Mouse (Mus musculus) embryo, embryonic 9.5 days (tissue): Measurements from ENCODE around the gene Itpka.
A peak's percentile ranks its signal among the peaks of the same experiment; 100 is the strongest.

ENCODE experiments used
- DNase-seq: peaks from one replicate; pipeline ENCODE4 v3.0.0-alpha.2; 2017; ENCODE audit errors: extremely low spot score

Itpka gene

DNA sequence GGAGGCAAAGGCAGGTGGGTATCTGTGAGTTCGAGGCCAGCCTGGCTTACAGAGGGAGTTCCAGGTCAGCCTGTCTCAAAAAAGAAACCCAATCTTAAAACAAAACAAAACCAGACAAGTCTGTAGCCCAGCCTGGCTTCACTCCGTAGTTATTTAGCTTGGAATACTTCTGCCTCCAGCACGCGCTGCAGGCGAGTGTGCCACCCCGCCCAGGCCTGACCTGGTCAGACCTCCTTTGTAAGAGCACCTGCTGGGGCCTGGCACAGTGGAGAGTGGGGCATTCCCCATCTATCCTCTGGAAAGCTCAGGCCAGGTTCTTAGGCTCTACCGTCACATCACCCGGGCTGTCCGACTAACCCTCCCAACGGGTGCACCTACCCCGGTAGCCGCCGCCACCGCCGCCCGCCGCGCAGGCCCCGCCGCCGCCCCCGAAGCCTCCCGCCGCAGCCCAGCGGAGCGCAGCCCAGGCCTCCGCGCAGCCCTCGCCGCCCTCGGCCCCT is 15.5 kb downstream of the Itpka start:
- DNase-seq = peak; percentile 28

DNA sequence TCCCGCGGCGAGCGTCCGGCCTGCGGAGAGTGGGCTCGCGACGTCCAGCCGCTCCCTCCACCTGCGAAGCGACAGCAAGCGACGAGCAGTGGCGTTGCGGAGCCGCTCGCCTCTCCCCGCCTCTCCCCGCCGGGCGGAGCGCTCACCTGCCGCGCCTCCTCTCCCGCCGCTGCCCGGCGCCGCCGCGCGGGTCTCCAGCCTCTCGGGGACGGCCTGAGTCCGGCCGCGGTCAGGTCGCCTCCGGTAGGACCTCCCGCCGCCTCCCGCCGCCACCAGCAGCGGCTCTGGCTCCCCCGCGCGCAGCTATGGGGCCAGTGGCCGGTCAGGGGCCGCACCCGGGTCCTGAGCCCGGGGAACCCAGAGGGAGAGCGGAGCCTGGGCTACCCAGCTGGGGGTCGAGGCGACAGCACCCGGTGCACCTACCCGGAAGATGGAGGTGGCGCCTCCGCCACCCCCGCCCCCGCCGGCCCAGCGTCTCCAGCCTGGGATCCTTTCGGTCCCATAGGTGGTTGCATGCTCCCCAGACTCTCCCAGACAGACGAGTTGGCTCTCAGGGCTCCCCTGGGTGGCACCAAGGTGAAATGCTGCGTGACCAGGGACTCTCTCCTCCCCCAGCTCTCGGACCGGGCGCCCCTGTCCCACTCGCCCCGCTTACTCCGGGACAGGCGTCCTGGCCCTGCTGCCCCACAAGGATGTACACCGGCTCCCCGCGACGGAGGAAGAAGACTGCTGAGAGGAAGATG is 16.1 kb downstream of the Itpka start:
- peak; percentile 33 for DNase-seq

DNA sequence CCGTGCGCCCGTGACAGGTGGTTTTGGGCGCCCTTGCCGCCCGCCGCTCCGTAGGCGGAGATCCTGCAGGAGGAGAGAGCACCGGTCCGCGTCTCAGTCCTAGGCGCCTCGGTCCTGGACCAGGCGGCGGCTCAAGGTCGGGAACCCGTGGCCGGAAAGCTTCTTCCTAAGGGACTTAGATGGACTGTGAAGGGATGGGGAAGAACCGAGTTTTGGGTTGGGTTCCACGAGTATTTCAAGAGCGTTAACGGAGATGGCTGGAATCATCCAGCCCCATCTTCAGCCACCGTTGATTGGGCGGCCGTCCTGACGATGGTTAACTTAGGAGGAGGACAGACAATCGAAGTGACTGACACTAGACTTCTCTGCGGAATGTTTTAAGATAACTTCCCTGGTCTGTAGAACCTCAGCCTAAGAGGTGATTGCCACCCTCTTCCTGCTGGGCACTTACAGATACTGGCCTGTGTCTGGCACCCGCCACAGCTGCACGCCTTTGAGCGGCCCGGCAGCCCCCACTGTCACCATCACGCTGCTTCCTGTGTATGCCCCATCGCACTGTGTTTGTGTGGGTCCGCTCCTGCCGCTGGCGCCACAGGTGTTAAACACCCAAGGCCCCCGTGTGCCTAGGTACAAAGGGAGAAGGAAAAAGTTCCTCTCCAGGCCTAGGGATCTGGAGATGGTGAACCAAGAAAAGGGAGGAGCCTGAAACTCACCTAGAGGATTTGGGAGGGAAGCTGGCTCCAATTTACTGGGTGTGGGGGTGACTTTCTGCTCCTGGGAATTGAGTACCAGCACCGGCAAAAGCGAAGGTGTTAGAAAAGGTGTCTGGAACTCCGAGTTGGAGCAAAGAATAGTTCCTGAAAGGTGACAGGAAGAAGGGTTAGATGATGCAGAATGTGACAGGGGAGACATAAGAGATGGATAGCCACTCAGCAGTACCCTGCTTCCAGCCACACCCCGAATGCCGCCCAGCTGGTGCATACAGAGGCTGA is 17.0 kb downstream of the Itpka start:
- DNase-seq = no peak

DNA sequence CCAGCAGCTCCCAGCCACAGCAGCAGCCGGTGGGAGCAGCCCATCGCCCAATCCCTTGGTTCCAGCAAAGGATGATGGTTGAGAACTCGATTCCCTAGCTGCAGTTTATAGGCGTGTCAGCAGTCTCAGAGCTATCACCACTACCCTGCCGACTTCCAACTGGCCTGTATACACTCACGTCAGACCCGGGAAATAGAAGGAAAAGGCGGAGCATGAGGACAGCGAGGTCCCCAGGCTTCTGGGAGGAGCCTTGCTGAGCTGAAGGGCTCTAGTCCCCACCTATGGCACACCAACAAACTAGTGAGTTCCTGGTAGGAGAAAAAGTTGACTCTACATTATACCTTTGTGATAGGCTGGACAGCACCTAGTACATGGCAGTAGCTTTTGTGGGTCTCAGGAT is 18.1 kb downstream of the Itpka start, which contains the start of gene Ltk:
Gene Ltk (minus strand): TSS at position 181 of the 400 bp plus-strand sequence.
- DNase-seq = no peak

DNA sequence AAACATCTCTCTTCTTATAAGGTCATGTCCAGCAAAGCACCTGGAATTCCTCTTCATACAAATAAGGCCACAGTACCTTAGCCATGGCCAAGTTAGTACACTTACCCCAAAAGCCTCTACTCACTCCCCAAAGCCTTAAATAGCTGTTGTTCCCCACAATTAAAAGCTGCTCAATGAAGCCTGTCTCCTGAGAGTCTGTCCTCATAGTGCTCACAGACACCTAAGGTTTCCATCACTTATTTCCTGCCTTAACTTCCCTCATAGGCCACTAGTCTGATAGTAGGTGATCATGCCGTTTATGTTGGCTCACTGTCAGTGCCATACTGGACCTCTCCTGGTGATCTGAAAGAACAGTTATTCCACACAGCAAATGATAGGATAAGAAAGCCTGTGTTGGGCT is 20.1 kb downstream of the Itpka start:
- DNase-seq = no peak

DNA sequence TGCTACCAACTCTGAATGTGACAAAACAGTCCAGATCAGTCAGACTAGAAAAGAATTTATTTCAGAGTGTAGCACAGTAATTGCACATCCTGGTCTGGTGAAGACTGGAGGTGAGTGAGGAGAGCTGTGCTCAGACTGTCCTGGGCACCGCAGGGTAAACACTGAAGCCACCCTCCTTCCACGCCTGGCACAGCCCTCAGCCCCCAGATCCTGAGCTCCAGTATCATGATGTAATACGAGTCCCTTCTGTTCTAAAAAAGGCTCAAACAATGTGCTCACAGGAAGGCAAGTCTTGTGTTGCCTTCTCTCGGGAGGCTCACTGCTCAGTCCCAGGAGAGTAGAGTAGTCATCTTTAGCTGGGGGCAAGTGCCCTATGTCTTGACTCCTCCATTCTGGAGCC is 21.8 kb downstream of the Itpka start:
- DNase-seq = no peak

DNA sequence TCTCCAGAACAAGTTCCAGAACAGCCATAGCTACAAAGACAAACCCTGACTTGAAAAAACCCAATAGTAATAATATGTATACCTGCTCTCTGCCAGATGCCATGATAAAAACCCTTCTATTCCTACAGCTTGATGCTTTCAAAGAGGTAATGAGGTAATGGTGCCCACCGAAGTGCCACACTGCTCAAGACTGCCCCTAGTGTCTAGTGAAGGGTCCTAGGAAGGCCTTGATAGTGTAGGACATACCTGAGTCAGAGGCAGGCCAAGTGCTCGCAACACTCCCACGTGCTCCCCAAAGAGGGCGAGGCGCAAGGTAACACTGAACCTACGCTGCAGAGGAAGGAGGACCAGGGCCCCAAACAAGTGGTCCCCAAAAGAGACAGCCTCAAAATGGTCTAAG is 25.1 kb downstream of the Itpka start:
- DNase-seq = no peak

DNA sequence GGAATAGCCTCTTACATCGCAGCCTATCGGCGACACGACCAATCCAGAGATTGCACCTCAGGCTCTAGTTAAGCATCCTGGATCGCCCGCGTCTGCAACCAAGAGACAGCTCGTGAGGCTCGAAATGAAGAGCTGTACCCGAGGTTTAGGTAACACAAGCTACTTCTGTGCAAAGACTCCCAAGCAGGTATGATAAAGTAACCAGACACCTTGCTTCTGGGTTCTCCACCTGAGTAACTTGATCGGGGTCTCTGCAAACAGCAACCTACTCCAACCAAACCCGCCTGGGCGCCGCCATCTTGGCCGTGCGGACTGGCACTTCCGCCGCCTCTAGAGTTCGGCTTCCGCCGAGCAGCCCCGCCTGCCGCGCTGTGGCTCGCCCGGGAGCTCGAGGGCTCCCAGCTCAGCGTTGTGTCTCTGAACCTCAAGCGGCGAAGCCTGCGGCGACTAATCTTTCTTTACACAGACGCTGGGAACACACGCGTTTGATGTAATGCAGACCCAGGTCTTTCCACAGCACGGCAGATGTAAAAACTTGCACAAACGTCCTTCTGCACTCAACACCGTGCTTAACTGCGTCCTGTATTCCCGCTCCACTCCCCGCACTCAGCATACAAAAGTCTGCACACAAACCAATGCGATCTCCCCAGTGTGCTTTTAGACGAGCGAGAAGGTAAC is 45.2 kb downstream of the Itpka start, which contains the start of gene Rpap1:
Gene Rpap1 (minus strand): TSS at position 332 of the 678 bp plus-strand sequence.
- DNase-seq = peak; percentile 90

DNA sequence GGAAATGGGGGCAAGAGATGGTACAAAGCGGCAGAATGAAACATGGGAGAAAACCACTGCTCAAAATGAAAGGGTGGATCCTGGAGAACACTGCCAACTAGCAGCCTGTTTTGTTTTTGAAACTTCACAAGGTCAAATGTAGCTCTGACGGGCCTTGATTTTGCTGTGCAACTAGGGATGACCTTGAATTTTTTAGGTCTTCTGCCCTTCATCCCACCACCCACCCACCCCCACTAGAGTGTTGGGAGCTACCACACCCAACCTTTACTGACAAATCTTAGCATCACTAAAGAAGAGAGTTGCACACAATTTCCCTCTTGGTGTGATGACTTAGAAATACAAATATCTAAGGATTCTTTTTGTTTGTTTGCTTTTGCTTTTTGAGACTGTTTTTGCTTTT is 47.9 kb downstream of the Itpka start:
- DNase-seq = no peak

DNA sequence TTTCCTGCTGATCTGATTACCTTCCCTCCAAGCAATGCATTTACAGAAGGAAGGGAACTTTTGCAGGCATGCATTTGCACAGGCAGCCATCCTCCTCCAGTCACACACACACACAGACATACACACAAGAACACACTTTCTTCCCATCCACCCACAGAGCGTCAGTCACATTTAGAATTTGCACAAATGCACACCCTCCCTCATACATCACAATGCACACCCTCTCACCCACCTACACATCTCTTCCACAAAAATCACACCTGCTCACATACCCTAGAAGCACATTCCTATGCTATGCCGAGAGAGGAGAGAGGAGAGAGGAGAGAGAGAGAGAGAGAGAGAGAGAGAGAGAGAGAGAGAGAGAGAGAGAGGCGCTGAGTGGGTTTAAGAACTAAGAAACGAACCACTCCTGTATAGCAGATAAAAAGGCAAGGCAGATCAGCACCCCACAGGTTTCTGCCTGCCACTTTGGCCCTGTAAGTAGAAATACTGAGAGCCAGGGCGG is 55.2 kb downstream of the Itpka start, which contains the start of gene Tyro3:
Gene Tyro3 (plus strand): TSS at position 455 of the 505 bp plus-strand sequence.
- DNase-seq = no peak

DNA sequence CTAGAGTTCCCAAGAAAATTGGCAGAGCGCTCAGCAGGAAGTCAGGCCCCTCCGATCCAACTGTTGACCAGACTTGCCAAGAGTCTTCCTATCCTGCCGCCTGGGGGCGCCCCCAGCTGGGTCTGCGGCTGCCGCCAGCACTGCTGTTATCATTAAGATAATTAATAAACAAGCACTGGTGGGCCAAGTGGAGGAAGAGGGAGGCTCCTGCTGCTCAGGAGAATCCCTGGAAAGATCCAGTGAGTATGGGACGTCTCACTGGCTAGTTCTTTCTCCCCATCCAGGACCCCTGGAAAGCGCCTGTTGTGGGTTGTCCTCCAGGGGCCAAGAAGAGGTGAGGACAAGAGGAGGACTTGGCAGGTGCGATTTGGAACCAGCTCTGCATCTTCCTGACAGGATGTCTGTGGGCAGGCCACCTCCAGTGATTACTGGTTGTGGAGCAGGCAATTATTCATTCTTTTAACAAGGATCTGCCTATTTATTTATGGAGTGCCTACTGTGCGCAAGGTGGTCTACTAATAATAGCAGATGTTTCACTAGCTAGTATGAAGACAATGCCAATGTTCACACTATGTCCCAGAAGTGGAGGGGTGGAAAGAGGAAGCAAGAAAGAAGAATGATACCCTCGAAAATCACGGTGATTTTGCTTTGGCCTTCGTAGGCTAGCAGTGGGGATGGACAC is 56.2 kb downstream of the Itpka start:
- DNase-seq = peak; percentile 55

DNA sequence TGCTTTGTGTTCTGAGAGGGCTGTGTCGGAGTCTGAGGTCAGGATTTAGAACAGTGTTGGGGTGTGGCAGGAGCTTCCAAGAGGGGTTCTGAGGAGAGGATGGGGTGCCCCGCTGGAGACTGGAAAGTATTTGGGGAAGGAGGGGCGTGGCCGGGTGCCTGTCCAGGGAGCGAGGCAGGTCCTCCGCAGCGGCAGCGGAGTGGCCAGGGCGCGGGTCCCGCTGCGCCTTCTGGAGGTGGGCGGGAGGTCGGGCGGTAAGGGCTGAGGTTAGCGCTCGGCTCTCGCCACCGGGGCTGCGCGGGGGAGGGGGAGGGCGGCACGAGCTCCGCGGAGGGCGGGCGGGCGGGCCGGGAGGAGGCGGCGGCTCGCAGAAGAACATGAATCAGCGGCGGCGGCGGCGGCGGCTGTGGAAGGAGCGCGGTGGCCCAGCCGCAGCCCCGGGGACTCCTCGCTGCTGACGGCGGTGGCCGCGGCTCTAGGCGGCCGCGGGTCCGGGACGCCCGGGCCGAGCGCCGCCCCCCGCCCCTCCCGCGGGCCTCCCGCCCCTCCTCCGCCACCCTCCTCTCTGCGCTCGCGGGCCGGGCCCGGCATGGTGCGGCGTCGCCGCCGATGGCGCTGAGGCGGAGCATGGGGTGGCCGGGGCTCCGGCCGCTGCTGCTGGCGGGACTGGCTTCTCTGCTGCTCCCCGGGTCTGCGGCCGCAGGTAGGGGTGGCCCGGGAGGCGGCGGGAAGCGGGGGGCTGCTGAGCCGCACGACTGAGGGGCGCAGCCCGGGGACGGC is 57.2 kb downstream of the Itpka start:
- peak; percentile 70 for DNase-seq

DNA sequence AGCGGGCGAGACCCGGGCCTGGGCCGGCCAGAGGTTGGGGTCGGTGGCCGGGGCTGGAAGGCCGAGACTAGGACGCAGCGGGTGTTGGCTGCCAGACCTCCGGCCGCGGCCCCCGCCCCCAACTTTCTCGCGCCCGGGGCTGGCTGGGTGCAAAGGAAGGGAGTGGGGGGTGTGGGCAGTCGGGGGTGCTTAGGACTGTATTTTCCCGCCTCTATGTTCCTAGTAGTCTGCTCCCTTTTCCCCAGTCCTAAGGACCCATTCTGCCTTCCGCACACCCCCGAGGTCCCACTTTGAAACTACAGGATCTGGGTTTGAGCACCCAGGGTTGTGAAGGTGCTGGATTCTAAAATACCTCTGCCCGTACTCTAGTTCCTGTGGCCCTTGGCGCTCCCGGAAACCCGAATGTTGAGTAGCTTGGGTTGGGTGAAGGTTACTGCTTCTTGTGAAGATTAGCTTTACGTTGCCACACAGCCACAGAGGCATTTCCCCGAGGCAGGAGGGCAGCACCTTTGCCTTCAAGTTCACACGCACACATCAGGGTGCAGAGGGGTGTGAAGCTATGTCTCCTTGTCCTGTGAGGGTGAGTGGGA is 57.9 kb downstream of the Itpka start:
- DNase-seq = peak; percentile 59
